Mouse (Mus musculus): ENCODE measurements around the gene Mios. TPM values are rescaled to one million over a fixed set of nuclear protein-coding genes. Genes with fewer than 3 reads are reported as not detected.

The Mios gene
- total and polyA plus RNA-seq, 2 experiments from 2014 or later, result 22.4 to 35.7 TPM

DNA sequence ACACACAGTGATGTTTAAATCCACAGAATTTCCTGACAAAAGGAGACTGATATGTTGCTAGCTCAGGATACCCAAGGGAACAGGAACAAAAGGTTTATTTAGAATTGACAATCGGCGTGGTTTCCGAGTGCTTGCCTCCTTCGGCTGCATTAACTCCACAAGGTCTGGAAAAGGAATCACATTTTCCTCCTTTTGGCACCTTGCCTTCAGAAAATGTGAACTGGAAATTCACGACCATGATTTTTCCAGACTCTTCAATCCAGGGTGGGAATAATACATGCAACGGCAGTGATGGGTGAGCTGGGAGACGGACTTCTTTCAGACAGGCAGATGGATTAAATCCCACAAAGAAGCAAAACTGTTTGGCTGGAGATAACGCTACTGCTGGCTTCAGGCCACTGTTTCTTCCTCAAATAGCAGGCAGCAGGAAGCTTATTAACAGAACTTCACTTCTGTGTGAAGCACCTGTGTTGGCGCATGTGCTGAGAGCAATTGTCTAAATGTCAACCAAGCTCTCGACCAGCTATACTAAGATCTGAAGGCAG lies 30.6 kb upstream of the Mios start:
- TF ChIP-seq CTCF (IDR thresholded peaks at IDR 0.05; ENCODE audit: low read depth), result no peak
- ATAC-seq (peak; percentile 47), DNase-seq (peak; percentile 56)
- Histone ChIP-seq H3K4me1 (ENCODE audit: insufficient read depth) (peaks cover 7% of the 10 kb centered on the region; the same call in 1 of the 2 replicates), H3K4me2 (ENCODE audit: low read depth) (peak overlapping the region; percentile 41), H3K9ac (no peak overlapping the region; the same call in 1 of the 2 replicates), H3K4me3 (ENCODE audit: low read depth, low read length) (peak overlapping the region; percentile 19; the same call in 1 of the 2 replicates), H3K9me3 (ENCODE audit: low read length) (no peaks in the 10 kb centered on the region), H3K27me3 (ENCODE audit: insufficient read depth, low read length) (no peaks in the 10 kb centered on the region), H3K27ac (ENCODE audit: low read depth, low read length) (peak overlapping the region; percentile 57; the same call in 1 of the 2 replicates), H3K36me3 (ENCODE audit: insufficient read depth) (no peaks in the 10 kb centered on the region)
- WGBS, result 4% methylated on average over 10 of the region's 10 CpGs

DNA sequence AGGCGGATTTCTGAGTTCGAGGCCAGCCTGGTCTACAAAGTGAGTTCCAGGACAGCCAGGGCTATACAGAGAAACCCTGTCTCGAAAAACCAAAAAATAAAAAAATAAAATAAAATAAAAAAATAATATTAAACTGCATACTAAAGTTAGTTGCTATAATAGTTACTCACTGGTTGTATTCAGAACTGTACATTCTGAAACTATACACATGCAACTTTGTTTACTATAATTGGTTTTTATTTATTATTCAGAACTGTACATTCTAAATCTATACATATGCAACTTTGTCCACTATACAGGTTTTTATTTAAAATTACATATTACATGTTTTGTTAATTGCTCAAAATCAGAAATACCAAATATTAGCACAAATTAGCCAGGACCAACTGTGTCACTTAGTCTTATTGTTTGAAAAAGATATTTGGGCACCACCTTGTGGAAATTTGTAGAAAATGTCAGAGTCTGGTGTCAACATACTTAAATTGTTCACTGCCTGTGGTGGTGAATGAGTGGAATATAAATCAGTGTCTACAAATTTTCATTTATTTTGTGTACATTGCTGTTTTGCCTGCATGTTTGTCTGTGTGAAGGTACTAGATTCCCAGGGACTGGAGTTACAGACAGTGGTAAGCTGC lies 20.3 kb upstream of the Mios start:
- Histone ChIP-seq H3K27ac (ENCODE audit: low read depth, low read length) (no peak overlapping the region), H3K9ac (no peak overlapping the region), H3K36me3 (ENCODE audit: insufficient read depth) (no peaks in the 10 kb centered on the region), H3K4me3 (ENCODE audit: low read depth, low read length) (no peak overlapping the region), H3K4me1 (ENCODE audit: insufficient read depth) (no peaks in the 10 kb centered on the region), H3K4me2 (ENCODE audit: low read depth) (no peak overlapping the region), H3K9me3 (ENCODE audit: low read length) (no peaks in the 10 kb centered on the region), H3K27me3 (ENCODE audit: insufficient read depth, low read length) (no peaks in the 10 kb centered on the region)
- peak; percentile 68 for DNase-seq
- 97% methylated on average over 2 of the region's 3 CpGs for WGBS
- TF ChIP-seq CTCF (IDR thresholded peaks at IDR 0.05; ENCODE audit: low read depth), result peak; percentile 72
- peak; percentile 76 for ATAC-seq

DNA sequence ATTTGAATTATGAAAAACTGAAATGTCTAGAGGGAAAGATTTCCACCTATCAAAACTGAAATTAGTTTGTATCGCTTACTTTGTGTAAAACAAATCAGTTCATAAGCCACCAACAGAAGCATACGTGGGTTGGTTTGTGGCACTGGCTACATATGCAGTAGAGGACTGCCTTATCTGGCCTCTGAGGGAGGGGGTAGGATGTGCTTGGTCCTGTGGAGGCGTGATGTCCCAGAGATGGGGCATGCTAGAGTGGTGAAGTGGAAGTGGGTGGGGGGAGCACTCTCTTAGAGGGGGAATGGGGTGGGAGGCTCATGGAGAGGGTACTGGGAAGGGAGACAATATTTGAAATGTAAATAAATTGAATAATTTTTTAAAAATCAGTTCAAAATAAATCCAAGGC lies 19.1 kb upstream of the Mios start:
- ATAC-seq (no peak), DNase-seq (no peak)
- H3K27me3 ChIP-seq (ENCODE audit: insufficient read depth, low read length), result no peaks in the 10 kb centered on the region
- 66% methylated on average over 3 of the region's 3 CpGs for WGBS
- no peak overlapping the region for H3K4me2 ChIP-seq (ENCODE audit: low read depth)
- no peaks in the 10 kb centered on the region for H3K36me3 ChIP-seq (ENCODE audit: insufficient read depth)
- H3K4me1 ChIP-seq (ENCODE audit: insufficient read depth), result no peaks in the 10 kb centered on the region
- no peak overlapping the region for H3K9ac ChIP-seq
- no peak overlapping the region for H3K27ac ChIP-seq (ENCODE audit: low read depth, low read length)
- no peak overlapping the region for H3K4me3 ChIP-seq (ENCODE audit: low read depth, low read length)
- no peak for TF ChIP-seq CTCF (IDR thresholded peaks at IDR 0.05; ENCODE audit: low read depth)
- H3K9me3 ChIP-seq (ENCODE audit: low read length), result no peaks in the 10 kb centered on the region

DNA sequence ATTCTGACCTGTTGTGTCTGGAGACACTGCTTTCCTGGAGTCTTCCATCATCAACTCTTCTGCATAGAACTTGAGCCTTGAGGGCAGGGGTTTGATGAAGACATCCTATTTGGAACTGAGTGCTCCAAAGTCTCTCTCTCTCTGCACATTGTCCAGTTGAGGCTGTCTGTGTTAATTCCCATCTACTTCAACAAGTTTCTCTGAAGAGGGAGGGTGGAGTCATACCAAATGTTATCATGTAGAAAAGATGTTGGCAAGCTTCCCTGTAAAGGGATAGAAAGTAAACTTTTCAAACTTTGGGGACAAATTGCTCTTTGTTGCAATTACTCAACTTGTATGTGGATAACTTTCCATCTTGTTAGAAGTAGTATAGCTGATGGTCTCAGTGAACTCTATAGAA lies 16.5 kb upstream of the Mios start, which contains the start of gene Col28a1:
TSS of gene Col28a1 (minus strand) at position 101 of the 400 bp plus-strand sequence.
- no peaks in the 10 kb centered on the region for H3K36me3 ChIP-seq (ENCODE audit: insufficient read depth)
- H3K4me3 ChIP-seq (ENCODE audit: low read depth, low read length), result no peak within 1 kb of the TSS
- H3K27me3 ChIP-seq (ENCODE audit: insufficient read depth, low read length), result no peaks in the 10 kb centered on the region
- H3K27ac ChIP-seq (ENCODE audit: low read depth, low read length), result no peak within 1 kb of the TSS
- ATAC-seq (no peak), DNase-seq (no peak)
- no peak within 1 kb of the TSS for H3K9ac ChIP-seq
- no peak for TF ChIP-seq CTCF (IDR thresholded peaks at IDR 0.05; ENCODE audit: low read depth)
- no peaks in the 10 kb centered on the region for H3K4me1 ChIP-seq (ENCODE audit: insufficient read depth)
- no peak within 1 kb of the TSS for H3K4me2 ChIP-seq (ENCODE audit: low read depth)
- H3K9me3 ChIP-seq (ENCODE audit: low read length), result peaks cover 6% of the 10 kb centered on the region; the same call in 1 of the 2 replicates

DNA sequence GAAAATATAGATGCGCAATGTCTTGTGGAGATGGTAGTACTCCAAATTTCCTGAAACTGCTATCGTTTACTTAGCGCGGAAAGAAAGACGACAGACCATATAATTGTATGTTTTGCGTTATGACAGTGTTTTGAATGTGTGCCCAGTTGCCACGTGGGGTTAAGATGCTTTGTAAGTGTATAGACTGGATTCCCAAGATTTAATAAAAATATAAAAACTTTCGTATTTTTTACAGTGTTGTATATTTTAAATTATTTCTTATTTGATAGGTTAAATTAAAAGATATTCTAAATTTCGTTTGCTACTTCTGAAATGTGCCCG lies 804 bp downstream of the Mios start:
- 10% methylated on average over 10 of the region's 10 CpGs for WGBS
- Histone ChIP-seq H3K27ac (ENCODE audit: low read depth, low read length) (peak overlapping the region; percentile 93), H3K4me1 (ENCODE audit: insufficient read depth) (peaks cover 8% of the 10 kb centered on the region; the same call in 1 of the 2 replicates), H3K9ac (peak overlapping the region; percentile 94), H3K27me3 (ENCODE audit: insufficient read depth, low read length) (no peaks in the 10 kb centered on the region), H3K36me3 (ENCODE audit: insufficient read depth) (peaks cover 2% of the 10 kb centered on the region; the same call in 1 of the 2 replicates), H3K4me2 (ENCODE audit: low read depth) (peak overlapping the region; percentile 57), H3K4me3 (ENCODE audit: low read depth, low read length) (peak overlapping the region; percentile 79), H3K9me3 (ENCODE audit: low read length) (no peaks in the 10 kb centered on the region)
- DNase-seq (no peak), ATAC-seq (no peak; the same call in 1 of the 2 replicates)
- 0 out of 2 replicates have a peak, but pooled peaks have one; percentile 0 for TF ChIP-seq CTCF (IDR thresholded peaks at IDR 0.05; ENCODE audit: low read depth)

DNA sequence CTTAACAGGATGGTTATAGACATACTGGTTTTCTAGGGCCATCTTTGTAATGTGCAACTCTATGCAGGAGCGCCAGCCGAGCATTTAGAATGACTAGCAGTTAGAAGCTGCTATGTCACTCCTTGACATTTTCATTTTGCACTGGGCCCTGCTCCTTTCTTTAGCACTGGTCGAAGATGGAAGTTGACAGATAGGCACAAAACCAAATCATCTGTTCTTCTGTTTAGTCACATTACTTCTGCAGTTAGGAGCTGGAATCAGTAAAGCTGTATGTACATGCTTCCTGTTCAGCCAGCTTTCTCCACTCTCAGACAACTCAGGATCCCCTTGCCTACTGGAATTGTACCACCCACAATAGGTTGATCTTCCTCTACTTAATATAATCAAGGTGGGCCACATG lies 1.6 kb downstream of the Mios start:
- DNase-seq (no peak), ATAC-seq (no peak)
- peak overlapping the region; percentile 57; the same call in 1 of the 2 replicates for H3K4me2 ChIP-seq (ENCODE audit: low read depth)
- no peaks in the 10 kb centered on the region for H3K9me3 ChIP-seq (ENCODE audit: low read length)
- TF ChIP-seq CTCF (IDR thresholded peaks at IDR 0.05; ENCODE audit: low read depth), result no peak
- H3K27me3 ChIP-seq (ENCODE audit: insufficient read depth, low read length), result no peaks in the 10 kb centered on the region
- H3K27ac ChIP-seq (ENCODE audit: low read depth, low read length), result no peak overlapping the region
- no peak overlapping the region for H3K9ac ChIP-seq
- H3K4me3 ChIP-seq (ENCODE audit: low read depth, low read length), result no peak overlapping the region
- peaks cover 11% of the 10 kb centered on the region for H3K36me3 ChIP-seq (ENCODE audit: insufficient read depth)
- peaks cover 8% of the 10 kb centered on the region; the same call in 1 of the 2 replicates for H3K4me1 ChIP-seq (ENCODE audit: insufficient read depth)
- 79% methylated on average over 3 of the region's 3 CpGs for WGBS

DNA sequence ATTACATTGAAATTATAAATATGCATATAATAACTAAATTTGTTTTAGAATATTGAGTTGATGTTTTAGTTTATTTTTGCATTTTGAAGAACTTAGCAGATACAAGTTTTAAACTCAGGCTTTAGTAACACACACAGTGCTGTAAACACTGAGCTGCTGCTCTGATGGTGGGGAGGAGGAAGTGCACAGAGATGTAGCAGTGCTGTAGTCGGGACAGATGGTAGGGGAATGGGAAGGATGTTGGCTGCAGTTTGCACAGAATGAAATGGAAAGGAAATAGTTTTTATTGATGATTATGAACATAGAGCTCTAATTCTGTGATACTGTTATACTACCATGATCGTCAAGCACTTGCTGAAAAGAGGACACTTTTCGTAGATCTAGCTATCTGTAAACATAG lies 18.0 kb downstream of the Mios start:
- 79% methylated on average over 3 of the region's 3 CpGs for WGBS
- DNase-seq (no peak), ATAC-seq (0 out of 2 replicates have a peak, but pooled peaks have one; percentile 42)
- no peaks in the 10 kb centered on the region for H3K4me1 ChIP-seq (ENCODE audit: insufficient read depth)
- H3K27ac ChIP-seq (ENCODE audit: low read depth, low read length), result no peak overlapping the region
- H3K27me3 ChIP-seq (ENCODE audit: insufficient read depth, low read length), result no peaks in the 10 kb centered on the region
- no peak overlapping the region for H3K4me2 ChIP-seq (ENCODE audit: low read depth)
- no peak for TF ChIP-seq CTCF (IDR thresholded peaks at IDR 0.05; ENCODE audit: low read depth)
- H3K36me3 ChIP-seq (ENCODE audit: insufficient read depth), result peaks cover 27% of the 10 kb centered on the region
- no peak overlapping the region for H3K9ac ChIP-seq
- H3K4me3 ChIP-seq (ENCODE audit: low read depth, low read length), result no peak overlapping the region
- H3K9me3 ChIP-seq (ENCODE audit: low read length), result no peaks in the 10 kb centered on the region
